Mouse (Mus musculus): Measurements from ENCODE around the gene Olfr62. TPM values are rescaled to one million over a fixed set of nuclear protein-coding genes. Genes with fewer than 3 reads are reported as not detected.

Gene Olfr62
- polyA plus RNA-seq (2015; fragmentation: Nextera tagmentation; extraction: Ambion mirVana) = not detected in 2 replicates

DNA sequence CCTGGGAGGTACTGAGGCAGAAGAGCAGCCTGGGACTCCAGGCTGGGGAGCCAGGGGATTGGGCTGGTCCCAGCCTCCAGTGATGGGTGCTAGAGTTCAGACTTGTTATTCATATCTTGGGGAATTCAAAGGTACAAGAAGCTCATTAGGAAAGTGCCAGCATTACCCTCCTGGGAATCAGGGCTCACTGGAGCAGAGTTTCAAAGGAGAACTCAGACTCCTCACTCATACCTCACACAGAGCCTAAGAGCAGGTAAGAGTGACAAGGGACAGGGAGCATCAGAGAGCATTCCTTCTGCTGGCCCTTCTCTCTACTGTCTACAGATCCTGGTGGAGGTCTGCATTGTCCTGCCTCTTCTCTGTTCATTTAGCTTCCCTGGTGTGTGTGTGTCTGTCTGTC lies at the start of gene Olfr62:
TSS of gene Olfr62 (plus strand) at position 301 of the 400 bp plus-strand sequence.
- H3K36me3 ChIP-seq = no peaks in the 10 kb centered on the region
- H3K4me2 ChIP-seq (replicated peaks) = no peak within 1 kb of the TSS
- H3K27me3 ChIP-seq = no peaks in the 10 kb centered on the region
- H3K27ac ChIP-seq = no peak within 1 kb of the TSS
- no peak within 1 kb of the TSS for H3K9ac ChIP-seq
- H3K4me1 ChIP-seq = no peaks in the 10 kb centered on the region
- no peak within 1 kb of the TSS for H3K4me3 ChIP-seq
- no peak for ATAC-seq (ENCODE audit: low FRiP score, low read depth)
- no peaks in the 10 kb centered on the region for H3K9me3 ChIP-seq

DNA sequence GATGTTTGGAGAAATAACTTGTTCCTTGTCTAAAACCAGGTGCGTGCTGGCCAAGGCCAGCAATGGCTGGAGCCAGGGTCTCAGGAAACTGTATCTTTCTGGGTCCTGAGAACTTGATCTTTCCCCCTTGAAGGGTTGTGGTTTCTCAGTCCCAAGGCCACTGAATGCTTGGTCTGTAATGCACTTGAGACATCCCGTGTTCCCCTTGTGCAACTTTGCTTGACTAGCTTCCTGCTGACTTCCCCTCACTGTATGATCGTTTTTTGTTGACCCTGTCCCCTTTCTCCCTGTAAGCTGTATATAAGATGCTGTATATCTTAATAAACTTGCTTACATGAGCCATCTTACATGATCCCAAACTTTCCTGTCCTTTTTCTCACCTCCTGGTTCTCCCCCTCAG lies 48.9 kb upstream of the Olfr62 start:
- Histone ChIP-seq H3K4me2 (replicated peaks) (no peak overlapping the region), H3K9me3 (no peaks in the 10 kb centered on the region), H3K9ac (no peak overlapping the region), H3K36me3 (no peaks in the 10 kb centered on the region), H3K27ac (no peak overlapping the region), H3K4me1 (no peaks in the 10 kb centered on the region), H3K4me3 (no peak overlapping the region), H3K27me3 (no peaks in the 10 kb centered on the region)
- WGBS = 67% methylated on average over 3 of the region's 3 CpGs
- no peak for ATAC-seq (ENCODE audit: low FRiP score, low read depth)

DNA sequence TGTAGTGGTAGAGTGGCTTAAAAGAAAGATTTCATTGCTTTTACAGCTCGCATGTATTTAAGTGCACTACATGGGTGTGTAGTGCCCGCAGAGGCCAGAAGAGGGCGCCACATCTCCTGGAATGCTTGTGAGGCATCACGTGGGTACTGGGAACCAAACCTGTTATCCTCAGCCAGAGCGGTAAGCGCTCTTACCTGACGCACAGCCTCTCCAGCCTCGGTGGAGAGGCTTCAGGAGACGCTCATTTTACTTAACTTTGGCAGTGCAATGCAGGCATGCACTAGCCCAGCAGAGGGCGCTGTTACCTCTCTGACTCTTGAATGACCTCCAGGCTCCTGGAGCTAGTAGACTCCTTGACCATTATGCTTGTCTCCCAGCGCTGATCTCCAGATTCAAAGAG lies 46.1 kb upstream of the Olfr62 start:
- no peaks in the 10 kb centered on the region for H3K27me3 ChIP-seq
- peaks cover 3% of the 10 kb centered on the region; the same call in 1 of the 2 replicates for H3K9me3 ChIP-seq
- WGBS = 22% methylated on average over 11 of the region's 11 CpGs
- no peak for ATAC-seq (ENCODE audit: low FRiP score, low read depth)
- H3K27ac ChIP-seq = no peak overlapping the region
- no peak overlapping the region for H3K4me2 ChIP-seq (replicated peaks)
- H3K36me3 ChIP-seq = no peaks in the 10 kb centered on the region
- no peak overlapping the region for H3K9ac ChIP-seq
- no peaks in the 10 kb centered on the region for H3K4me1 ChIP-seq
- H3K4me3 ChIP-seq = no peak overlapping the region

DNA sequence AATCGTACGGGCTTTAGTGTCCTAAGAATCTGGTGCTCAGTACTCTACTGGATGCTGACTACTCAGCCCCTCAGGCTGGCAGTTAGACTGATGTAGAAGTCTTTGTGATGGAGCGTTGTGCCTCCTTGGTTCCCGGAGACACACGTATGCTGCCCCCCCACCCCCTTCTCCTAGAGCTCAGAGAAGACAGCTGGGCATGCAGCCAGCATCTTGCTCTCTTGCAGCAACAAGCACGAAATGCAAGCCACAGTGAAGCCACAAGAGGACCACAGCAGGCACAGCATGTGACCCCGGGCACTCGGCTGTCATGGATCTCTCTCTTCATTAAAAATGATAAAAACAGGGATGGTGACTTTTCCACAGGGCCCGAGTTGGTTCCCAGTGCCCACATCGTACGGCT lies 43.3 kb upstream of the Olfr62 start:
- 85% methylated on average over 11 of the region's 11 CpGs for WGBS
- Histone ChIP-seq H3K4me2 (replicated peaks) (no peak overlapping the region), H3K36me3 (no peaks in the 10 kb centered on the region), H3K9ac (no peak overlapping the region), H3K9me3 (peaks cover 3% of the 10 kb centered on the region; the same call in 1 of the 2 replicates), H3K27ac (no peak overlapping the region), H3K27me3 (no peaks in the 10 kb centered on the region), H3K4me1 (no peaks in the 10 kb centered on the region), H3K4me3 (no peak overlapping the region)
- no peak for ATAC-seq (ENCODE audit: low FRiP score, low read depth)

- peak; percentile 94 for ATAC-seq (ENCODE audit: low FRiP score, low read depth)
- Histone ChIP-seq H3K27me3 (no peaks in the 10 kb centered on the region), H3K9ac (peak within 1 kb of the TSS; percentile 79), H3K4me1 (peaks cover 10% of the 10 kb centered on the region), H3K9me3 (peaks cover 3% of the 10 kb centered on the region; the same call in 1 of the 2 replicates), H3K36me3 (peaks cover 28% of the 10 kb centered on the region), H3K4me3 (peak within 1 kb of the TSS; percentile 90), H3K27ac (no peak within 1 kb of the TSS), H3K4me2 (replicated peaks) (peak within 1 kb of the TSS; percentile 88)
- WGBS = 1% methylated on average over 36 of the region's 41 CpGs
These were observed 38.3 kb upstream of the Olfr62 start, which contains the start of the genes Cfap57 and Ebna1bp2 for GRCm38 (mm10) chr4:118620279-118620966. TSS of gene Cfap57 (minus strand) at chr4:118620777. TSS of gene Ebna1bp2 (plus strand) at chr4:118620799.

GRCm38 (mm10) chr4:118620967-118621320 lies 37.8 kb upstream of the Olfr62 start:
- Histone ChIP-seq H3K4me3 (peak overlapping the region; percentile 90), H3K27ac (no peak overlapping the region), H3K4me1 (peaks cover 10% of the 10 kb centered on the region), H3K9me3 (peaks cover 3% of the 10 kb centered on the region; the same call in 1 of the 2 replicates), H3K27me3 (no peaks in the 10 kb centered on the region), H3K4me2 (replicated peaks) (peak overlapping the region; percentile 88), H3K9ac (peak overlapping the region; percentile 79), H3K36me3 (peaks cover 33% of the 10 kb centered on the region)
- WGBS = under 1% methylated on average over 23 of the region's 23 CpGs
- 0 out of 2 replicates have a peak, but pooled peaks have one; percentile 26 for ATAC-seq (ENCODE audit: low FRiP score, low read depth)

DNA sequence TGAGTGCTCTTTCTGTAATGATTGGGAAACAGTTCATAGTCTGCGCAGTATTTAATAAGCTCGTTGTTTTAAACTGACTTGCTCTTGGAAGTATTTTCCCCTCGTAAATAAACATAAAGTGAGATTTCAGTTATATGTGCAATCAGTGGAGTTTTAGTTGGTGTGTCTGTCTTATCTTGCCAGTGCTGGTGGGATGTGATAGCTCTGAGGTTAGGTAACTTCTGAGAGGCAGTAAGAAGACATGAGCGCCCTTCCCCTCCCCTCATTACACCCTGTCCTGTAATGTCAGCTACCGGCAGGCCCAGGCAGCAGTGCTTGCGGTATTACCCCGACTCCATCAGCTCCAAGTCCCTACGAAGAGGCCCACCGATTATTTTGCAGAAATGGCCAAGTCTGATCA lies 37.0 kb upstream of the Olfr62 start:
- Histone ChIP-seq H3K4me3 (peak overlapping the region; percentile 90), H3K36me3 (peaks cover 41% of the 10 kb centered on the region), H3K9me3 (no peaks in the 10 kb centered on the region; the same call in 1 of the 2 replicates), H3K4me2 (replicated peaks) (peak overlapping the region; percentile 88), H3K9ac (peak overlapping the region; percentile 79), H3K27me3 (no peaks in the 10 kb centered on the region), H3K4me1 (peaks cover 10% of the 10 kb centered on the region), H3K27ac (no peak overlapping the region)
- 84% methylated on average over 9 of the region's 9 CpGs for WGBS
- no peak for ATAC-seq (ENCODE audit: low FRiP score, low read depth)

DNA sequence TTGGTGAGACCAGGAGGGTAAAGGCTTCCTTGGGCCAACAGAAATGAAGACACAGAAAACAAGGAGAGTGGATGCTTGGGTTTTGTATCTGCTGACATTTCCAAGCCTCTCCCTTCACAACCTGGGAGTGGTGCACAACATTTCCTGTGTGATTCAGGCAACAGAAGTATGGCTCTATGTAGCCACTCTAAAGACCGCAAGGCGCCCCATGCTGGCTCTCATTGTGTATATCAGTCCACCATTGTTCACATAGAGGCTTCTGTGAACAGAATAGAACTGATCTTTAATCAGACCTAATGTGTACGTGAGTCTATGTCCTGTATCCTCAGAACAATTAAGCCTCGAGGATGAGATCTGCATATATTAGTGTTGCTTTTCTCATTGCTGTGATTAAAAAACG lies 28.5 kb upstream of the Olfr62 start:
- Histone ChIP-seq H3K27me3 (no peaks in the 10 kb centered on the region), H3K4me3 (no peak overlapping the region), H3K9ac (no peak overlapping the region), H3K9me3 (no peaks in the 10 kb centered on the region), H3K4me1 (no peaks in the 10 kb centered on the region), H3K36me3 (peaks cover 65% of the 10 kb centered on the region), H3K4me2 (replicated peaks) (no peak overlapping the region), H3K27ac (no peak overlapping the region)
- WGBS = 94% methylated on average over 5 of the region's 5 CpGs
- no peak for ATAC-seq (ENCODE audit: low FRiP score, low read depth)

DNA sequence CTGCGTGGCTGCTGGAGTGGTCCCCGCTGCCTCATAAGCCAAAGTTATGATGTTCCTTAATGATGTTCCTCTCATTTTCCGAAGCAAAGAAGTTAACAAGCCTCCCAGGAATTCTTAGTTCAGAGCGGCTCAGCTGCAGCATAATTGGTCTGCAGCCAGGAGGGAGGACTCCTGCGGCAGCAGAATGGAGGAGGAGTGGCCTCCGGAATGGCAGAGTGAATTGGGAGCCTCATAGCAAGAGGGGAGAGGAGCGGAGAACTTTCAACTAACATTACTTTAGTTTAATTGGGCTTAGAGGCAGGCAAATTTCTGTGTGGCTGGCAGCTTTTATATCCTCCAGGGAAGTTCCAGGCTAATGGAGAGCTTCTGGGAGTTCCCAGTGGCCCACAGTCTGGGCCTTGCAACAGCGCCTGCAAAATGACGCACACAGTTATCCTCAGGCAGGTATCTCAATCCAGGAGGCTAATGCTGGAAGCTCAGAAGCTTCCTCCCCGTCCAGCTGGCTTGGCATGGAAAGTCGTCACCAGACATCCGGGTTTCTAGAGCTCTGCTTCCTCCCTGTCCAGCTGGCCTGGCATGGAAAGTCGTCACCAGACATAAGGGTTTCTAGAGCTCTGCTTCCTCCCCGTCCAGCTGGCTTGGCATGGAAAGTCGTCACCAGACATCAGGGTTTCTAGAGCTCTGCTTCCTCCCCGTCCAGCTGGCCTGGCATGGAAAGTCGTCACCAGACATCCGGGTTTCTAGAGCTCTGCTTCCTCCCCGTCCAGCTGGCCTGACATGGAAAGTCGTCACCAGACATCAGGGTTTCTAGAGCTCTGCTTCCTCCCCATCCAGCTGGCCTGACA lies 16.2 kb upstream of the Olfr62 start:
- Histone ChIP-seq H3K9me3 (no peaks in the 10 kb centered on the region), H3K9ac (peak overlapping the region; percentile 21; the same call in 1 of the 2 replicates)
- WGBS = 22% methylated on average over 20 of the region's 20 CpGs

GRCm38 (mm10) chr4:118645234-118645633 lies 13.5 kb upstream of the Olfr62 start:
- 8% methylated on average over 2 of the region's 2 CpGs for WGBS
- Histone ChIP-seq H3K27ac (no peak overlapping the region), H3K4me3 (no peak overlapping the region), H3K27me3 (no peaks in the 10 kb centered on the region), H3K4me1 (peaks cover 9% of the 10 kb centered on the region), H3K4me2 (replicated peaks) (no peak overlapping the region), H3K9ac (no peak overlapping the region), H3K9me3 (no peaks in the 10 kb centered on the region), H3K36me3 (no peaks in the 10 kb centered on the region)
- ATAC-seq (ENCODE audit: low FRiP score, low read depth) = no peak

More for the DNA sequence above, 16.2 kb upstream of the Olfr62 start:
- peak overlapping the region; percentile 52 for H3K4me2 ChIP-seq (replicated peaks)
- peak; percentile 87 for ATAC-seq (ENCODE audit: low FRiP score, low read depth)
- H3K4me1 ChIP-seq = peaks cover 9% of the 10 kb centered on the region
- no peaks in the 10 kb centered on the region for H3K36me3 ChIP-seq
- H3K27ac ChIP-seq = peak overlapping the region; percentile 70
- H3K27me3 ChIP-seq = no peaks in the 10 kb centered on the region
- H3K4me3 ChIP-seq = peak overlapping the region; percentile 11; the same call in 1 of the 2 replicates

DNA sequence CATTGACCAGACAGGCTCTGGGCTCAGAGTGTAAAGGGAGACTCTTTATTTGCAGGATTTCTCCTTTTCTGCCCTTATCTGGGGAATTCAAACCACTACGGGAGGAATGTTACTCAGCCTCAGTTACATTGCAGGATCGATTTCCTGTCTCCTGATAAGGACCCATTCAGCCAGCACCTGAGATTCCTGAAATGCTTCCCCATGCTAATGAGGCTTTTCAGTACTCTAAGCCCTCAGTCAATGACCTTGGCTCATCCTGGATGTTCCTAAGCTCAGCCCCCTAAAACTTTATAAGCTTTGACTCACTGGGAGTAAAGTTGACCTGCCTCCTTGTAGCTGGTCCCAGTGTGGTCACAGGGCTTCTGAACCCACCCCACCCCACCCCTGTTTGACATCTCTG lies 28.3 kb downstream of the Olfr62 start:
- Histone ChIP-seq H3K27me3 (no peaks in the 10 kb centered on the region), H3K27ac (no peak overlapping the region), H3K4me2 (replicated peaks) (no peak overlapping the region), H3K4me3 (no peak overlapping the region), H3K36me3 (no peaks in the 10 kb centered on the region), H3K4me1 (peaks cover 4% of the 10 kb centered on the region; the same call in 1 of the 2 replicates), H3K9ac (no peak overlapping the region), H3K9me3 (no peaks in the 10 kb centered on the region)
- WGBS = 64% methylated on average over 2 of the region's 2 CpGs
- no peak for ATAC-seq (ENCODE audit: low FRiP score, low read depth)

- H3K9ac ChIP-seq = no peak within 1 kb of the TSS
- H3K9me3 ChIP-seq = no peaks in the 10 kb centered on the region
- peak within 1 kb of the TSS; percentile 39; the same call in 1 of the 2 replicates for H3K27ac ChIP-seq
- peak within 1 kb of the TSS; percentile 42 for H3K4me2 ChIP-seq (replicated peaks)
- peaks cover 18% of the 10 kb centered on the region; the same call in 1 of the 2 replicates for H3K4me1 ChIP-seq
- WGBS = 37% methylated on average over 12 of the region's 12 CpGs
- no peaks in the 10 kb centered on the region for H3K27me3 ChIP-seq
- H3K36me3 ChIP-seq = no peaks in the 10 kb centered on the region
- ATAC-seq (ENCODE audit: low FRiP score, low read depth) = no peak
- no peak within 1 kb of the TSS for H3K4me3 ChIP-seq
These were observed 33.7 kb downstream of the Olfr62 start, which contains the start of gene Olfr1342 for GRCm38 (mm10) chr4:118692412-118692973. TSS of gene Olfr1342 (minus strand) at chr4:118692756.
